Comparison of ENCODE assay signal across 8 mouse cellular contexts in the genomic region with DNA sequence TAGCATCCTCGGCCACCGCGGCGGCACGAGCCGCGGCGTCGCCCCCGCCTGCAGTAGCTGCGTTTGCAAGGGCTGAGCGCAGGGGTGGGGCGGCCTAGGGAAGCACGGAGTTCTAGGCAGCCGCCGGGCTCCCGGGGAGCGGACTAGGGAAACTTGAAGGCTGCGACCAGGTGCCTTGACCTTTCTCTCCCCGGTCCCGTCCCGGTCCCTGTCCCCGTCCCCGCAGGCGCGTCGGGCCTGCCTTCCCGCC. TPM values are rescaled to one million over a fixed set of nuclear protein-coding genes. Genes with fewer than 3 reads are reported as not detected.
DNase-seq lines count a peak whose midpoint lies in the region; ATAC-seq and TF ChIP-seq lines count a peak whose summit lies in the region.

No protein-coding gene starts in this region.

- ATAC-seq in G1E (ENCODE audit: extremely low read depth, insufficient number of reproducible peaks, low FRiP score, poor library complexity, severe bottlenecking): no peak
- ATAC-seq in hindbrain, embryonic 11.5 days (ENCODE audit: low FRiP score): peak; percentile 81; the same call in 1 of the 2 replicates
- ATAC-seq in midbrain, embryonic 12.5 days (ENCODE audit: low FRiP score, low read depth): peak; percentile 83

- no peaks in the 10 kb centered on the region for H3K9me3 ChIP-seq in G1E (replicated peaks)
- H3K9me3 ChIP-seq in hindbrain, embryonic 11.5 days (ENCODE audit: control insufficient read depth, low read length): no peaks in the 10 kb centered on the region
- H3K9me3 ChIP-seq in midbrain, embryonic 12.5 days: no peaks in the 10 kb centered on the region

- no peaks in the 10 kb centered on the region for H3K36me3 ChIP-seq in kidney, adult 2 months (ENCODE audit: control insufficient read depth, insufficient read depth, low read length)
- H3K36me3 ChIP-seq in G1E (replicated peaks): peaks cover 12% of the 10 kb centered on the region
- no peaks in the 10 kb centered on the region for H3K36me3 ChIP-seq in hindbrain, embryonic 11.5 days (ENCODE audit: control insufficient read depth, insufficient read depth, low read length)
- no peaks in the 10 kb centered on the region for H3K36me3 ChIP-seq in midbrain, embryonic 12.5 days

- H3K4me1 ChIP-seq in kidney, adult 2 months (ENCODE audit: control insufficient read depth, insufficient read depth, low read length): peaks cover 3% of the 10 kb centered on the region; the same call in 1 of the 2 replicates
- peaks cover 14% of the 10 kb centered on the region for H3K4me1 ChIP-seq in G1E (ENCODE audit: insufficient read depth, low read depth, low read length)
- H3K4me1 ChIP-seq in hindbrain, embryonic 11.5 days (replicated peaks; ENCODE audit: control insufficient read depth, insufficient read depth, low read length): no peaks in the 10 kb centered on the region
- H3K4me1 ChIP-seq in midbrain, embryonic 12.5 days: peaks cover 8% of the 10 kb centered on the region; the same call in 1 of the 2 replicates

- TF ChIP-seq CTCF in kidney, adult 2 months (conservative IDR thresholded peaks at IDR 0.05; ENCODE audit: insufficient read depth, insufficient read length, low read depth, low read length): no peak
- TF ChIP-seq CTCF in G1E (IDR thresholded peaks at IDR 0.05; ENCODE audit: low read depth, low read length): no peak

- no peak for TF ChIP-seq POLR2A in kidney, adult 2 months (IDR thresholded peaks at IDR 0.05; ENCODE audit: low read depth, low read length)

- peak overlapping the region; percentile 89 for H3K9ac ChIP-seq in hindbrain, embryonic 11.5 days (ENCODE audit: low read depth, low read length)
- H3K9ac ChIP-seq in midbrain, embryonic 12.5 days (replicated peaks): peak overlapping the region; percentile 76

- under 1% methylated on average over 28 of the region's 28 CpGs for WGBS in kidney, adult 2 months
- WGBS in hindbrain, embryonic 11.5 days: 0% methylated on average over 23 of the region's 28 CpGs
- 0% methylated on average over 28 of the region's 28 CpGs for WGBS in midbrain, embryonic 12.5 days

- peak overlapping the region; percentile 87 for H3K27ac ChIP-seq in kidney, adult 2 months (ENCODE audit: insufficient read depth, low read depth, low read length)
- H3K27ac ChIP-seq in hindbrain, embryonic 11.5 days (ENCODE audit: low read depth, low read length): peak overlapping the region; percentile 79
- H3K27ac ChIP-seq in midbrain, embryonic 12.5 days (replicated peaks): peak overlapping the region; percentile 83

- H3K27me3 ChIP-seq in kidney, adult 2 months (replicated peaks; ENCODE audit: control insufficient read depth, insufficient read depth, low read length): no peaks in the 10 kb centered on the region
- H3K27me3 ChIP-seq in G1E (ENCODE audit: insufficient read depth, low read length): no peaks in the 10 kb centered on the region
- H3K27me3 ChIP-seq in hindbrain, embryonic 11.5 days (ENCODE audit: control insufficient read depth, insufficient read depth, low read length): no peaks in the 10 kb centered on the region
- peaks cover 4% of the 10 kb centered on the region for H3K27me3 ChIP-seq in midbrain, embryonic 12.5 days

- H3K4me2 ChIP-seq in hindbrain, embryonic 11.5 days (replicated peaks; ENCODE audit: low read depth, low read length): peak overlapping the region; percentile 95
- H3K4me2 ChIP-seq in midbrain, embryonic 12.5 days (replicated peaks): peak overlapping the region; percentile 94

- H3K4me3 ChIP-seq in kidney, adult 2 months (ENCODE audit: insufficient read depth, low read depth, low read length): peak overlapping the region; percentile 84
- peak overlapping the region; percentile 97 for H3K4me3 ChIP-seq in G1E (ENCODE audit: low read depth, low read length)
- H3K4me3 ChIP-seq in hindbrain, embryonic 11.5 days (ENCODE audit: low read depth, low read length): peak overlapping the region; percentile 92
- H3K4me3 ChIP-seq in midbrain, embryonic 12.5 days: peak overlapping the region; percentile 91

- DNase-seq in kidney, adult 2 months: no peak
- DNase-seq in kidney, postnatal 25 days: no peak
- DNase-seq in G1E (ENCODE audit: low spot score) (no peak), MN1 (ENCODE audit: low spot score) (no peak)
- DNase-seq in hindbrain, embryonic 11.5 days (ENCODE audit: low spot score): no peak
- DNase-seq in layer of hippocampus, postnatal 36 days: no peak
- no peak for DNase-seq in kidney, adult 18-20 months

RNA-seq across cellular contexts. Expression of a gene that starts 0.2 kb away (rescaled TPM):
- 36.4 and 37.8 TPM in 2 replicates for polyA plus RNA-seq in kidney, adult 2 months (2012; rRNA removed)
- total RNA-seq in G1E (2014; fragmentation: Nextera tagmentation): 34.4 TPM in 2 replicates
- total RNA-seq in G1E (2017): 27.2 and 30.4 TPM in 2 replicates
- polyA plus RNA-seq in G1E (2012): 6.1 and 6.2 TPM in 2 replicates
- 6.6 and 11.2 TPM in 2 replicates for polyA plus RNA-seq in hindbrain, embryonic 11.5 days (2014; fragmentation: Nextera tagmentation; extraction: Ambion mirVana)
- 8.8 and 9.8 TPM in 2 replicates for polyA plus RNA-seq in midbrain, embryonic 12.5 days (2016; fragmentation: Nextera tagmentation; extraction: Ambion mirVana)
- 10 to 100 TPM; 25.7 to 29.9 TPM for total RNA-seq in layer of hippocampus, postnatal 36 days (2021)
